Mouse (Mus musculus) thymus, postnatal 0 days (tissue): ENCODE data around the gene Oas1a. TPM values are rescaled to one million over a fixed set of nuclear protein-coding genes. Genes with fewer than 3 reads are reported as not detected.
A peak's percentile ranks its signal among the peaks of the same experiment; 100 is the strongest.
"Not testable (repeated sequence)": the region's sequence is repeated elsewhere in the genome, so short reads cannot be mapped to it uniquely, and the experiment has no call there.

Source experiments
- DNase-seq: peaks from one replicate; pipeline ENCODE4 v3.0.0-alpha.2; 2015; ENCODE audit warnings: low spot score
- polyA plus RNA-seq: library from polyadenylated mRNA; unstranded; fragments of >200 nt; fragmentation: Nextera tagmentation; extraction: Ambion mirVana; gene quantifications from 2 replicates; pipeline ENCODE4 v1.2.1, GENCODE M21; 2015

Gene Oas1a
- polyA plus RNA-seq, 1 experiment from 2014 or later: 12.9 TPM

DNA sequence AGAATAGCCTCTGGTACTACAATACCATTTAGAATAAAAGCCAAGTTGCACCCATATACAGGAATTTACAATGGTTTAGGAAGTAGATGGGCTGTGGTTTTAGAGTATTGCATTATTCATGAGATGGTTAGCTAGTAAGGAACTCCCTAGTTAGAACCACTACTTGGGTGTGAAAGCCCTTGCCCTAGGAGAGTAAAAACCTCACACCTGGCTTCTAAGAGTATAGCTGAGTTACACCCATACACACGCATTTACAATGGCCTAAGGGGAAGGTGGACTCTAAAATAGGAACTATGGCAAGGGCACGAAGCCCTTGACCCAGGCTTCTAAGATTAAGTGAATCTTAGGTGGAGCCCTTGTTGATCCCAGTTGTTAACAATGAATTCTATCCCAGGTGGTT is 12.6 kb downstream of the Oas1a start:
- not testable (repeated sequence) for DNase-seq

DNA sequence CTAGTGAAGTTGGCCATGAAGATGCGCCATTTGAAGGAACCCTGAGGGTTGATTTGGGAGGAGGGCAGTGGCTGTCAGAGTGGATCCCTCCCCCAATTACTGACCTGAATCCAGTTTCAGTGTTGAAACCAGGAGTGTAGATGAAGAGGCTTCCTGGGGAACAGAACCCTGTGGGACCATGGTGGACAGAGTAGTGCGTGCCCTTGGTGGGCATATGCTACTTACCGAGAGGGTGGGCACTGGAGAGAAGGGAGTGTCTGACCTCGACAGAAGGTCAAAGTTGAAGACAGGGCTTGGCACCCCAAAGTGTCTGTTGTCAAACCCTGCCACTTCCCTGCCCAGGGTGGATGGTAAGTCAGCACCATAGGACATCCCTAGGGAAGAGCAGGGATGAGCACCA is 13.5 kb downstream of the Oas1a start:
- DNase-seq: not testable (repeated sequence)

- no peak for DNase-seq
Measured at GRCm38 (mm10) chr5:120892243-120892660, 15.1 kb downstream of the Oas1a start.

DNA sequence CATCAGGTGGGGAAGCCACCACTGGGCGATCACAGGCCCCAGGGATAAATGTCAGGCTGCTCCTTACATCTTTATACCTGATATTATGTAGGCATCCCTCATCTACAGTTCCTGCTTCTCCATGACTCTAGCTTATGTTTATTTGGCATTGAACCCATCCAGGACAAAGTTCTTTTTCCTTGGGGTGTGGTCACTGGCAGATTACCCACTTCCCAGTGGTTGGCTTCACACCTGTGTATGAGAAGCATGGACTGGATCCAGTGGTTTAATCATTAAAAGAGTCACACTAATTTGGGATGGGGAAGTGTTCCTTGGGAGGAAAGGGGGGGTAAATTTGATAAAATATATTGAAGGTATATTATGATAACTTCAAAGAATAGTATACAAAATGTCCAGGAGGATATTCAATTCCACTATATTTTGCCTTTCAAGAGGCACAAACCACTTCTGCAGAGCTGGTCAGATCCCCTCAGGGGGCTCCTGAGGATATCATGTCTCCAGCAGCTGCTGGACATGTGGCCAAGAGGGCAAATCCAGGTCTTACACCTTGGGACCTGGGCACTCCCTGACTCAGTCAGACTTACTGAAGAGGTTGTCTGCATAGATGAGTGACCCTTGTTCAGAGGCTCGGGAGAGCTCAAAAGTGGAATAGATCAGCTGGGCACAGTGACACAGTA is 15.6 kb downstream of the Oas1a start:
- DNase-seq: not testable (repeated sequence)

DNA sequence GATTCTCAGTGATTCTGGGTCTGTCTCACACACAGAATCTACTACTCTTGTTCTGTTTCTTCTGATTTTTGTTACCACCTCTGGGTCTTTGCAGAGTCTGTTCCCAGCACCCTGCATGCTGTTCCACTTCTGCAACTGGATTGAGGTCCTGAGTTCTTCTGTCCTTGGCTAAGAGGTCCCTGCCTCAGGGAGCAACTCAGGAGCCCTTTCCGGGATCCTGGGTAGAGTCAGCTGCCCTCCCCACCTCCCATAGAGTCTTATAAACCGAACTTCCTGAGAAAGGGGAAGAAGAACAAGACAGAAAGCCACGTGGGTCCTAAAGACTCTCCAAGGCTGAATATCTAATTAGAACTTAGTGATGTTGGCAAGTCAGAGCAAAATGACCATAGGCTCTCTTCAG is 16.3 kb downstream of the Oas1a start:
- no peak for DNase-seq

GRCm38 (mm10) chr5:120890026-120890425 is 17.3 kb downstream of the Oas1a start:
- no peak for DNase-seq

- DNase-seq: not testable (repeated sequence)
Measured at GRCm38 (mm10) chr5:120888294-120888815, 19.0 kb downstream of the Oas1a start.

- no peak for DNase-seq
Measured at GRCm38 (mm10) chr5:120887831-120888230, 19.5 kb downstream of the Oas1a start.

DNA sequence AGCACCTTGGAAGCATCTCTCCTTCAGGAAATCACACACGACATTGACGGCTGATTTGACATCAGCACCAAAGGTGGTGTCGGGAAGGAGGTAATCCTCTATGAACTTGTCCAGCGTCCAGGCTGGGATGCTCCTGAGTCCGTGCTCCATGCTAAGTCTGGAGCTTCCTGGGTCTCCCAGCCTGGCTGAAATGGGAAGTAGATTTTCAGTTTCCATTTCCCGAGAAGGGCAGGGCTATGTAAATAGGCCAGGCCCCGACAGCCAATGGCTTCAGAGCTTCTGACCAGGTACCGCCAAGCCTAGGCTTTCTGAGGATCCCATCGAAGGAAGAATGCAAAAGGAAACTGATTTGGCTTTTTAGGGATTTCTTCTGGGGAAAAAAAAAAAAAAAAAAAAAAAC is 19.9 kb downstream of the Oas1a start, which contains the start of gene Oas1g:
Oas1g (minus strand) TSS at position 201 of the 400 bp plus-strand sequence.
- not testable (repeated sequence) for DNase-seq

GRCm38 (mm10) chr5:120881681-120882080 is 25.6 kb downstream of the Oas1a start:
- DNase-seq: not testable (repeated sequence)

DNA sequence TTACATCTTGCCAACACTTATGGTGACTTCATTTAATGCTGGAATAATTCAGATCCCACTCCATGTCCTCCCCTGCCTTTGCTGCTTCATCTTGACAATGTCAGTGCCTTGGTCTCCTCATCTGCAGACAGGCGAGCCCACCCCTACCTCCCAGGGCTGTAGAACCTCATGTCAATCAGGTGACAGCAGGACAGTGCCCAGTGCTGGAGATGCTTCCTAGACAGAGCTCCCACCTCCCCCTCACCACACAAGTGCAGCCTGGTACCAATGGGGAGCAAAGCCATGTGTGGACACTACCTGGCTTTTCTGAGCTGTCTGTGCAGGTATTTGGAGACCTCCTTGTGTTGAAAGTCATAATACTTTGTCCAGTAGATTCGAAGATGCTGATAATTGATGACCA is 28.5 kb downstream of the Oas1a start:
- not testable (repeated sequence) for DNase-seq

- not testable (repeated sequence) for DNase-seq
Measured at GRCm38 (mm10) chr5:120877407-120877806, 29.9 kb downstream of the Oas1a start.

DNA sequence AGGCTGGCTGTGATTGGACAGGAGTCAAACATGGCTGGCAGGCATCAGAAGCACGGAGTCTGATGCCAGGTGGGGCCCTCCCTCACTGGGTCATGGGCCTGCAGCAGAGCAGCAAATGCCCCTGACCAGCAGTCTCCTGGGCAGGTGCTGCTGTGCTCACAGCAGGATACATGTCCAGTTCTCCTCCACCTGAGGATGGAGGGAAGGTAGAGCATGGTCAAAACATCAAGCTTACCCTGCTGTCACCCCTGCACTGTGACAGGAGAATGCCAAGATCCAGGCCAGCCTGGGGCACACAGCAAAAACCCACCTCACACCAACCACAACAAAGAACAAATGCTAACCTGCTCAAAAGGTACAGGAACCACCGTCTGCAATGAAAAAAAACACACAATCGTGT is 30.5 kb downstream of the Oas1a start:
- DNase-seq: not testable (repeated sequence)

DNA sequence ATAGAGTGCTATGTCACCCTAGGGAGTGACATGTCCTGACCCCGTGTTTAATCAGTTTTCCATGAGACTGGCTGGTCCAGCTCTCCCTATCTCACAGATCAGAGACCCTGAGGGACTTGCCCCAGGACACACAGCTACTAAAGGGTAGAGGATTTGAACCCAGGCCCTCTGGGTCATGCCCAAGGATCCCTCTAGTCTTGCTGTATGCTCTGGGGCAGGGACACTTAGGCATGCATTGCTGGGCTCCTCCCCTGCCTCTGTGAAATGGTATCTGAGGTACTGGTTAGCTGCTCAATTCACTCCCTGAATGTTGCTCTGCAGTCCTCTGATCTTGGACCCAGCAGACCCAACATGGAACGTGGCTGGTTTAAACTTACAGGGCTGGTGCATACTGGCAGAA is 35.9 kb downstream of the Oas1a start:
- no peak for DNase-seq

GRCm38 (mm10) chr5:120870782-120871181 is 36.5 kb downstream of the Oas1a start:
- no peak for DNase-seq

- no peak for DNase-seq
Measured at GRCm38 (mm10) chr5:120870081-120870480, 37.2 kb downstream of the Oas1a start.

DNA sequence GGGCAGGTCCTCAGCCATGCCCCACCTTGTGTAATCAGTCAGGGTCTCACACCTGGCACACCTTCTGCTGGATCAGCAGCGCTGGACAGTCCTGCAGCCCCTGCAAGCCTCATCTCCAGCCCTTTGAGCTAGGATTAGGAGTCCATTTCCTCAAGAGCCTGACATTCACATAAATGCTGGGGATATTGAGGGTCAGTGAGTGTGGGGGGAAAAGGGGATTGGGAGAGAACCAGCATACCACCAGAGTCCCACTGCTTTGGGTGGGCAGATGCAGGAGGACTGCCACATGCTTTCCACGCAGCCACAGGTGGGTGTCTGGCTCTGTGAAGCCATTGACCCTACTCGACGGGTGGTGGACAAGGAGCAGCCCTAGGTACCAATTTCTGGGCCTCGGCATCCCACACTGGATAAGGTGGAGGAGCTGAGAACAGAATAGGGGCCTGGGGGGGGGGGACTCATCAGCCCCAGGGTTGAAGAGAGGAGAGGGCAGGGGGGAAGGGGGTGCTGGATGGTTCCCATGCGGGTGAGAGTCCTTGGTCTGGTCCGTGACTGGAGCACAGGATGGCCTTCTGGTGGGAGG is 37.8 kb downstream of the Oas1a start:
- DNase-seq: no peak

GRCm38 (mm10) chr5:120865336-120865860 is 41.9 kb downstream of the Oas1a start:
- peak; percentile 37 for DNase-seq

DNA sequence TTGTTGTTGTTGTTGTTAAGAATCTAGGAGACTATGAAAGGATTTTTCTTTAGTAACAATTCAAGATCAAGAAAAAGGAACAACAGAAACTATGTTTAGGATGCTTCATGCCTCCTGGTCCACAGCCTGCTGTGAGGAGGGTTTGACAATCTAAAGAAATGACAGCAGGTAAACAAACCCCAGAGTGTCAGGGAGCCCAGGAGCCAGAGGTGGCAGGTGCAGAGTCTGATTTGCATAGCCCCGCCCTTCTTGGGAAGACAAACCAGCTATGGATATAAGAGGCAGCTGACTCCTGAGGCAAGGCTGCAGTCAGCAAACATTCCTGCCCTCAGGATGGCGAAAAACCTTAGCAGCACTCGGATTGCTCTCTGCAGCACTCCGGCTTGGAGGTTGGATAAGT is 46.2 kb downstream of the Oas1a start, which contains the start of gene Oas1h:
Oas1h (plus strand) TSS at position 301 of the 400 bp plus-strand sequence.
- DNase-seq: no peak

GRCm38 (mm10) chr5:120859241-120859640 is 48.1 kb downstream of the Oas1a start:
- no peak for DNase-seq

GRCm38 (mm10) chr5:120849601-120850136 is 57.7 kb downstream of the Oas1a start:
- DNase-seq: peak; percentile 53

DNA sequence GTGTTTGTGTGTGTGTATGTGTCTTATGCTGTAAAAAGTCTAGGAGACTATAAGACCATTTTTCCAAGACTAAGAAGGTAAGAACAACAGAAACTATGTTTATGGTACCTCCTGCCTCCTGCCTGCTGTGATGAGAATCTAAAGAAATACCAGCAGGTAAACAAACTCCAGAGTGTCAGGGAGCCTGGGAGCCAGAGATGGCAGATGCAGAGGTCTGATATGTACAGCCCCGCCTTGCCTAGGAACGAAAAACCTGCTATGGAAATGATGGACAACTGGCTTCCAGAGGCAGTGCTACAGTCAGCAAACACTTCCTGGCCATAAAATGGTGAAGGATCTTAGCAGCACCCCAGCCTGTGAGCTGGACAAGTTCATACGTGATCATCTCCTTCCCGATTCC is 60.3 kb downstream of the Oas1a start, which contains the start of gene Oas1f:
Oas1f (plus strand) TSS at position 301 of the 400 bp plus-strand sequence.
- no peak for DNase-seq
